Mouse (Mus musculus): ENCODE measurements around the gene Clec16a.

Gene Clec16a

GRCm38 (mm10) chr16:10651804-10652203, 106.7 kb downstream of the Clec16a start:
- DNase-seq (ENCODE audit: low spot score), result no peak

DNA sequence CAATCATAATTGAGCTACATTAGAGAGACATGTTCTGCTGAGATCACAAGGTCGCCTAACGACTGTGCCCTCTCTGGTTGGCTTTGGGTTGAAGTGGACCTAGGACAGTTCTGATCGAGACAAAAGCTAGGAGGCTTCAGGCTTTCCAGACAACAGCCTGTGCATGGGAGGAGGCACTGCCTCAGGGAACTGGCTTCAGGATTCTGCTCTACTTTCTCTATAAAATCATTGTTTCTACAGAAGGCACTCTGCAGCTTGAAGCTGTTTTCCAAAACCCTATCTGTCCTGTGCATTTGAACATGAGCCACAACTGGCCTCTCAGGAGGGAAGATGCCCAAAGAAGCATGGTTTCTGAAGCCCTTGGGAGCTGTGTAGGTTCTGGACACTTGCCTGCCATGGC, 107.8 kb downstream of the Clec16a start:
- DNase-seq (ENCODE audit: low spot score), result no peak

DNA sequence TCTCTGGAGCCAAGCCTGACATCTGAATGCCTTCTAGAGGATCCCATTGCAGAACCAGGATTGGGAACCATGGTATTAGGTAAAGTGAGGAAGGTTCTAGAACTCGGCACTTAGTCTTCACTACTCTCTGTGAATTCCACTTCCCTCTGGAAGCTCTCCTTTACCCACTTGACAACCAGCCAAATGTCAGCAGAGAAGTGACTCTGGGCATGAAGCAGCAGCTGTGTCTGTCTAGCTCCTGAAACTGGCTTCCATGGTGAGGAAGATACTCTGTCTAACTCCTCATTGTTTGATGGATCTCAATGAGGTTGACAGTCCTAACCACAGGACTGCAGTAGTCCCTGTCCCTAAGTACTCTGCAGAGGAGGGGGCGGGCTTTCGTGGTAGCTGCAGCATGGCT, 110.1 kb downstream of the Clec16a start:
- DNase-seq (ENCODE audit: low spot score), result no peak

DNA sequence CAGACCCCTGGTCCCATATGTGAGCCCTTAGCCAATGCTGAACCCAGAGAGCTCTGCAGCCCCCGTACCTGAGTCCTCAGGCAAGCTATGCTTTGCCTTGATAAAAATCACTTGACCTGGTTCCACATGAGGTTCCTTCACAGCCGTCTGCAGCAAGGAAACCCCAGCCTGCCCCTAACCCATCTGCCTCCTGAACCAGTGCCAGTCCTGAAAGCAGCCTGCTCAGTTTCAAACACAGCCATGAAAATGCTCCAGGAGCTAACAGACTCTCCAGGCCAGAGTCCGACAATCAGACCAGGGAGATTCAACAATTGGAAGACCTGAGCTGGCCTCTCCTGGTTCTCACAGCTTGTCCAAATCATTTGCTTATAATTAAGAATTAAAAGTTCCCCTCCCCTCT, 110.8 kb downstream of the Clec16a start:
- no peak for DNase-seq (ENCODE audit: low spot score)

DNA sequence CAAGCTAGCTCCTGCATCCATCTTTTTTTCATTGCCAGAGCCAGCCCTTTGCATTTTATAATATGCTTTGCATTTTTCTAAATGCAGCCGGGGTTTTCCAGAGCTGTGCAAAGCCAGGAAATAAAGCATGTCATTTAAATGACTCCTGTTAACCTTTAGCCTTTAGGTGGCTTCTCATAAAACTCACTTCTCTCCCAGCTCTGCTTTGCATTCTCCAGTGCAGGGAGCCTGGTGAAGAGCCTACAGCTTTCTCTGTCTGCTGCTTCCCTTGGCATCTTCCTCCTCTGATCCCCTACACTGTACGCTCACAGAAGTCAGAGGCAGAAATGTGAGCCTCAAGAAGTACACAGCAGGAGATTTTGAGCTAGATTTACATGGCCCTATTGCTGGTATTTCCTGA, 111.3 kb downstream of the Clec16a start:
- DNase-seq (ENCODE audit: low spot score), result no peak

GRCm38 (mm10) chr16:10656939-10657338, 111.8 kb downstream of the Clec16a start:
- DNase-seq (ENCODE audit: low spot score), result no peak

- no peak for DNase-seq (ENCODE audit: low spot score)
Observed at GRCm38 (mm10) chr16:10659211-10659610, 114.1 kb downstream of the Clec16a start.

GRCm38 (mm10) chr16:10660526-10660925, 115.4 kb downstream of the Clec16a start:
- no peak for DNase-seq (ENCODE audit: low spot score)

DNA sequence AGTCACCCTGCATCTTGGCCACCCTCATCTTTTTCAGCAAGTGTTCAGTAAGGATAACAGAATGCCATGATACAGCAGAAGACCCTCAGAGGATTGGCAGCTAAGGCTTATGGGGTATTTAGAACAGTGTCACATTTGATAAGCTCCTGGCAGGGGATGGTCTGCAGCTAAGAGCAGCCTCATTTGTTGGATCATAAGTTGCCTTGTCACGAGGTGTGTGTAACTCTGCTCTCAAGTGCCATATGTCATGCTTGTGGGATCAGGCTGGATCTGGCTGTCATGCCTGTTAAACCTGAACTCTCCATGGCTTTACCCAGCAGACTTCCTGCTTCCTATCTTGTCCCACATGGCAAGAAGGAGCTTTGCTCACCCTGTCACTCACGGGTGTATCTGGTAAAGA, 116.2 kb downstream of the Clec16a start:
- DNase-seq (ENCODE audit: low spot score), result no peak

- DNase-seq (ENCODE audit: low spot score), result no peak
Observed at GRCm38 (mm10) chr16:10663890-10664731, 119.0 kb downstream of the Clec16a start.

- DNase-seq (ENCODE audit: low spot score), result no peak
Observed at GRCm38 (mm10) chr16:10664921-10665894, 120.1 kb downstream of the Clec16a start.

DNA sequence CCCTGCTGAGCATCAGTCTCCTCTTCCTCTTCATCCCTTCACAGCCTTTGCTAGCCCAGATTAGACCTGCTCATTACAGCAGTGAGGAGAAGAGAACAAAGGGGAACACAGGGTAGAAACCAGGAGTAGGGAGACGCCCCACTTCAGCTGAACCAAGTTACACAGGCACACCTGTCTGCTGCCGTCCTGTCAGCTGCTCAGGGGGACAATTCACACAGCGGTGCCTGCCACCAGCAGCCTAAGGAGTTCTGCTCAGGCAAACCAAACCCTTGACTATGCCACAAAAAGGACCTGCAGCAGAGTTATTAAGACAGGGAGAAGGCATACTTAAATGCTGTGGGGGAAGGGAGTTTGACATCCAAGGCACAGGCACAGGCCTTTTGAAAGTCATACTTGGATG, 121.6 kb downstream of the Clec16a start:
- DNase-seq (ENCODE audit: low spot score), result no peak

GRCm38 (mm10) chr16:10668453-10668852, 123.3 kb downstream of the Clec16a start:
- no peak for DNase-seq (ENCODE audit: low spot score)

DNA sequence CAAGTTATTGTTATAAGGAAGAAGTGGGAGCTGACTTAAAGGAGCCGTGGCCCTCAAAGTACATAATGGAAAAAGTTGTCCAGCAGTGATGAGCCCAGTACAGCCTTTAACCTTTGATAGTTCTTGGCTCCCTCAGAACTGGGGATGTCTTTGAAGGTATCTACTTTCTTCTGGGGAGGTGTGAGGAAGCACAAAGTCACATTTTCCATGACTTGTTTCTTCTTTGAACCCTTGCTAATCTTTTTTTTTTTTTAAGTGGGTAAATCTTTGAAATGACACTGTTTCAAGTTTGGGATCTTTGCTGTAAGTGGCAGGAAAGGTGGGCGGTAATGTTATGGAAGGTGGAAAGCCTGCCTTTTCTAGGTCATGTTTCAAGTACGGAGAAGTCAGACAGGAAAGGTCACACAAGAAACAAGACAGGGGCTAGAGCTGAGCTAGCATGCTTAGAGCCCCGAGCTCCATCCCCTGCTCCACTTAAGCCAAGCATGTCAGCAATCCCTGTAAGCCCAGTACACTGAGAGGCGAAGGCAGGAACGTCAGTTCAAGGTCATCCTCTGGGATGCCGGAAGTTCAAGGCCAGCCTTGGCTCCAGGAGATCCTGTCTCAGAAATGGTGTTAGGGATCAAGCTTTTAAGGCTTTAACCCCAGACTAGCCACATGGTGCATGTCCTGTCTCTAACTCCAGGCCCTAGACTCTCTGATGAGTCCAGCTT, 124.0 kb downstream of the Clec16a start:
- DNase-seq (ENCODE audit: low spot score), result no peak

DNA sequence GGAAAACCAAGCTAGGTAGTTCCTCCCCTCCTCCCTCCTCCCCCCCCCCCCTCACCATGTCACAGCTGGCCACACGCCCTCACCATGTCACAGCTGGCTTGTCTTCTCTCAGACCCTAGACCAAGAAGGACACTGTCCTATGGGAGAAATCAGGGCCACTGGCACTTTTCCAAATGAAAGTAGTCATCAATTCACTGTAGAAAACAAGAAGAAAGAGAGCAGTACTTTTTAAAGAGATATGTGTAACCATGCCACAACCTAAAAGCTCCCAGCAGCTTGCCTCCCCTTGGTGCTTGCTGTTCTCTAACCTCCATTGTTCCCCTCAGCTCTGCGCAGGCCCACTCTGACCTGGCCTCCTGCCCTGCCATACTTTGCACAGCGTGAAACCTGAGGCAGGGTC, 124.8 kb downstream of the Clec16a start:
- no peak for DNase-seq (ENCODE audit: low spot score)

GRCm38 (mm10) chr16:10672490-10672889, 127.4 kb downstream of the Clec16a start:
- no peak for DNase-seq (ENCODE audit: low spot score)

DNA sequence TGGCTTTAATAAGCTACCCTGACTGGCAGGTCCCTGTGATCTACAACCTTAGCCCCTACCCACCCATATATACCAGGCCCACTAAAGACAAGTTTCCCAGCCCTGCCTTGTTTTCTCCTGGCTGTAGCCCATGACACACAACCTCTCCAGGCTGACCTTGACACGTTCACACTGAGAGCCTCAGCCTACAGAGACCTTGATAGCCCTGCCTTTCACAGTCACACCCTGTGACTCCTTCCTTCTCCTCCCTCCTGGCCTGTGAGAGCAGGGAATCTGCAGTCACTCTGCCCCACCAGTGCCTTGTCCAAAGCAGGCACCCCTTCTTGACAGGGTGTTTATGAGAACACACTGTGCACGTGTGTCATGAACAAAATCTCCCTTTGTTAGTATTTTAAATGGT, 128.9 kb downstream of the Clec16a start:
- DNase-seq (ENCODE audit: low spot score), result no peak

DNA sequence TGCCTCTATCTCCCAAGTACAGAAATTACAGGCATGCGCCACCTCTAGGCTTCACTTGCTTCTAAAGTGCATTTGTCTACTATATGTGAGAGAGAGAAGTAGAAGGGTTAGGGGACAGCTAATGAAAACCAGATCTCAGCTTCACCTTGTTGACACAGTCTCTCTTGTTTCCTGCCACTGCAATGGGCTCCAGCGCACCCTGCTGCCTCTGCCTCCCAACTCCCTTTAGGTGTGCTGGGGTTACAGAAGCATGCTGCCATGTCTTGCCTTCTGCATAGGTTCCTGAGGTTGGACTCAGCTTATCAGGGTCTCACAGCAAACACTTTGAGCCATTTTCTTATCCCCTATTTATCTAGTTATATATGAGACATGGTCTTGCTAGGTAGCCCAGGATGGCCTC, 129.8 kb downstream of the Clec16a start:
- DNase-seq (ENCODE audit: low spot score), result no peak

DNA sequence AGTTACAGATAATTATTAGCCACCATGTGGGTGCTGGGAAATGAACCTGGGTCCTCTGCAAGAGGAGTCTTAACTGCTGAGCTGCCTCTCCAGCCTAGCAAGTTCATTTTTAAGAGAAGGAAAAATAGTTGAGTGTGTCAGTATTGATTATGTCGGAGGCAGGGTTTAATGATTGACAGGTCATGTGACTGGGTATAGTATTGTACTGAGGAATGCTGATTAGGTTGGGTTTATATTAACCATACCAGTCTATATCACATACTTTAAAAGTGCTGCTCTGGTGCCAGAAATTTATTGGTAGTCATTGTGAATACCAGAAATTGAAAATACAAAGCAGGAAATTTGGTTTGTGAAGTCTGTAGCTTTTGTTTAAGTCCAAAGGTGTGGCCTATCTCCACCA, 130.5 kb downstream of the Clec16a start:
- DNase-seq (ENCODE audit: low spot score), result no peak

DNA sequence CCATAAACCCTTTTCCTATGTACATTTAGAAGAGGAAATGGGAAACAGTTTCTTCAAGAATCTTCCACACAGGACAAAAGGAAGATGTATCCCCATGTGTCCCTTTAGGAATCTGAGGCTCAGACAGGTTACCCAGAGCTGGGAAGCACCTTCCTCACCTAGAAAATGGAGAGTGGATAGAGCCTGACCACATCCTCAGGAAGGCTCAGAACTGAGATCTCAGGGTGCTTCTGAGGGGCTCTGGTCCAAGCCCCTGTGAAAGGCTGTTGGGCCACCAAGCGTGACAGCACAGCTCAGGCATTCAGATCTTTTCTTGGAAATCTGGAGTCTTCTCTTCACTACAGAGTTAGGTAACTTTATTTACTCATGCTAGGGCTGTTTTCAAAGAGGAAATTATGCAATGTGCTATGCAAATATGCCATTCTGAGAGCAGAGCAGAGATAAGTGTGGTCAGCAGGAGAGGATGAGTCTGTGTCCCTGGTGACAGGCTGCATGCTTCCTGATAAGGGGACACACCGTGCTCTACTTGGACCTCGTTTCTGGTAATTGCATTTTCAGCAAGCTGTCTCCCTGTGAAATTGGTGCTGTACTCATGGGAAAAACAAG, 131.4 kb downstream of the Clec16a start:
- DNase-seq (ENCODE audit: low spot score), result no peak

DNA sequence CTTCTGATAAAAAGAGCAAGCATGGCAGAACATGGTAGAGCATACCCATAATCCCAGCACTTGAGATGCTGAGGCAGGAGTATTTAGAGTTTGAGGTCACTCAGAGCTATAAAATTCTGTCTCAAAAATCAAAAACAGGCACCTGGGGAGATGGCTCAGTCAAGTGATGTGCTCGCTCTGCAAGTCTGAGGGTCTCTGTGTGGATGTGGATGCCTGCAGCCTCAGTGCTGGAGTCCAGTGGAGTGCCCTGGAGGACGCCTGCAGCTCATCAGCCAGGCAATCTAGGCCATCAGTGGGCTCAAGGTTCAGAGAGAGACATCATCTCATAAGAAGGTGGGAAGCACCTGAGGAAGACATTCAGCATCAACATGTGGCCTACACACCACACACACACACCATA, 137.4 kb downstream of the Clec16a start:
- no peak for DNase-seq (ENCODE audit: low spot score)
